Mouse (Mus musculus): ENCODE results near the gene Mga.

- TF ChIP-seq CTCF (IDR thresholded peaks at IDR 0.05; ENCODE audit: insufficient read depth, low read length) (no peak), POLR2A (IDR thresholded peaks at IDR 0.05; ENCODE audit: borderline replicate concordance, extremely low read depth, low read depth, low read length) (no peak)
These were observed 75.5 kb downstream of the Mga start, which contains the start of gene Mapkbp1 for GRCm38 (mm10) chr2:119972537-119972879.

All from lung, adult 2 months (tissue).